Mouse (Mus musculus) hindbrain, embryonic 11.5 days (tissue): ENCODE measurements around the gene Dyrk4. TPM values are rescaled to one million over a fixed set of nuclear protein-coding genes. Genes with fewer than 3 reads are reported as not detected.

Experiments
- ATAC-seq: fragments of 200-750 bp; cut with Nextera tagmentation; 2 replicates; pipeline ENCODE4 v1.8.0; 2017; ENCODE audit warnings: mild to moderate bottlenecking, moderate TSS enrichment, moderate library complexity; ENCODE audit not compliant: low FRiP score
- DNase-seq: peaks from one replicate; pipeline ENCODE4 v3.0.0-alpha.2; 2015; ENCODE audit warnings: low spot score
- H3K27ac ChIP-seq: fragments of 300-500 bp; sonication (generic); 2 replicates; pipeline ENCODE4 v1.5.1; 2014; ENCODE audit warnings: mild to moderate bottlenecking, low read depth, low read length
- H3K27me3 ChIP-seq: fragments of 300-500 bp; sonication (generic); 2 replicates; pipeline ENCODE4 v1.6.1; 2014; ENCODE audit warnings: mild to moderate bottlenecking, low read length, moderate library complexity, mixed read lengths; ENCODE audit not compliant: control insufficient read depth, insufficient read depth
- H3K36me3 ChIP-seq: fragments of 300-500 bp; sonication (generic); 2 replicates; pipeline ENCODE4 v1.6.1; 2014; ENCODE audit warnings: mild to moderate bottlenecking, low read length, moderate library complexity, mixed read lengths; ENCODE audit not compliant: control insufficient read depth, insufficient read depth
- H3K4me1 ChIP-seq: fragments of 300-500 bp; sonication (generic); replicated peaks from 2 replicates; pipeline ENCODE4 v1.6.1; 2014; ENCODE audit warnings: low read length, mixed read lengths; ENCODE audit not compliant: control insufficient read depth, insufficient read depth
- H3K4me2 ChIP-seq: fragments of 300-500 bp; sonication (generic); replicated peaks from 2 replicates; pipeline ENCODE4 v1.6.1; 2014; ENCODE audit warnings: mild to moderate bottlenecking, low read depth, low read length
- H3K4me3 ChIP-seq: fragments of 300-500 bp; sonication (generic); 2 replicates; pipeline ENCODE4 v1.5.1; 2014; ENCODE audit warnings: low read depth, low read length
- H3K9ac ChIP-seq: fragments of 300-500 bp; sonication (generic); 2 replicates; pipeline ENCODE4 v1.6.1; 2014; ENCODE audit warnings: low read depth, low read length
- H3K9me3 ChIP-seq: fragments of 300-500 bp; sonication (generic); 2 replicates; pipeline ENCODE4 v1.6.1; 2016; ENCODE audit warnings: low read length; ENCODE audit not compliant: control insufficient read depth
- WGBS: fragments of 180-500 bp; shearing (Covaris S2); extraction: QIAGEN DNeasy Blood & Tissue Kit; methylation state at CpG from one replicate; pipeline ENCODE4 v1.1.7; 2014; 5-methylcytosine and 5-hydroxymethylcytosine counted together
- polyA plus RNA-seq: library from polyadenylated mRNA; unstranded; fragments of >200 nt; fragmentation: Nextera tagmentation; extraction: Ambion mirVana; gene quantifications from 2 replicates; pipeline ENCODE4 v1.2.1, GENCODE M21; 2014

The Dyrk4 gene
- polyA plus RNA-seq, 1 experiment from 2014 or later = not detected

DNA sequence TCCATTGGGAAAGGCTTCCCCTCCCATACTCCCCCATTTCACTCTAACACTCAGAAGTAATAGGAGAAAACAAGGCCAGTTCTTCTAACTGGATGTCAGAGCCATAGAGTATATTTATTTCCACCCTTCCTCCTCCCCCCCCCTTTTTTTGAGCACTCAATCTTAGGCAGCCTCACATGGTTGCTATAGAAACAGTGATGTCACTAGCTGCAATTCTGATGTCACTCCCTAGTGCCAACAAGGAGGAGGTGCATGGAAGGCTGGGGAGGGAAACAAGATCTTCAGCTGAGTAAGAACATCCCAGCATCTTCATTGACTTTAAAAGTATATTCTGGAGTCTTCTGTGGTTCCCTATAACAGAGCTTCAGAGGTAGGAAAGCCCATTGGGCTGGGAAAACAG is 68.8 kb downstream of the Dyrk4 start, which contains the start of gene Akap3:
TSS of gene Akap3 (plus strand) at position 218 of the 400 bp plus-strand sequence.
- H3K9ac ChIP-seq = no peak within 1 kb of the TSS
- no peaks in the 10 kb centered on the region for H3K27me3 ChIP-seq
- H3K4me1 ChIP-seq = peaks cover 3% of the 10 kb centered on the region
- no peaks in the 10 kb centered on the region for H3K9me3 ChIP-seq
- no peak within 1 kb of the TSS for H3K4me3 ChIP-seq
- H3K36me3 ChIP-seq = no peaks in the 10 kb centered on the region
- no peak for ATAC-seq
- H3K27ac ChIP-seq = no peak within 1 kb of the TSS
- H3K4me2 ChIP-seq = no peak within 1 kb of the TSS
- no peak for DNase-seq

DNA sequence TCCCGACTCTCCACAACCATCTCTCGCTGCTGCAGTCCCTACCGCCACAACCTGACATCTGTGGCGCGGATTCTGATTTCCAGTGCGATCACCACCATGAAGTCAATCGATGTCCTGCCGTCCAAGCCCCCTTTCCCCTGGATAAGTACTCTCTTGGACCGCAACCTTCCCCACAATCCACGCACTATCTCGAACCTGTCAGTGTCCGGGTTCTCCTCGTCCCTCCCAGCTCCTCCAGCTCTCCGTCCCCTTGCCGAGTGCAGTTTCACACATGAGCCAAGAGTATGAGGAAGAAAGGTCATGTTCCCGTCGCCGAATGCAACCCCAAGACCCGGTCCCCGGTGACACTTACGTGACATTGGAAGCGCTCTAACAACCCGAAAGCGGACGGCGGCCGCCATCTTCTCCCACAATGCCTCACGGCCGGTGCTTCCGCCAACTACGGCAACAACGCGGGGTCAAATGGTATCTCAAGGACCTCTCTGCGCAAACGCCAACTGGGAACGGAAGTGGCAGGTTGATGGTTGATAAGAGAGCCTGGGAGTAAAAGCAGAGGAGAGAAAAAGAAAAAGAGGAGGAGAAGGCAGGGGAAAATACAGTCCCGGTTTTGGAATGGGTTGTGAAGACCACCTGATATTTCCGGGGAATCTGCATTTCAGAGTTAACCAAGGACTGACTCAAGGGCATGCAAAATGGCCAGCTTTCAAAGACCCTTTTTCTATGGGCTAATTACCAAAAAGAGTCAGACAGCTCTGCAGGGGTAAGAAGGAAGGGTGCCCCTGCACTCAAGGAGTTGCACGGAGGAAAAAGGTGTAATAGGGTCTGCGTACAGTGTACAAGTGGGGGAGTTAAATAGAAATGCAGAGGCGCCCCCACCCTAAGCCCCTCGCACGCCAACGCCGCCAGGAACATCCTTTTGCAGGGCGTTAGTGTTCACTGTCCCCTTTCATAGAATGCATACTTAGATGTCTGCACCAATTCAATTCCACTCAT is 72.6 kb downstream of the Dyrk4 start, which contains the start of gene Ndufa9:
TSS of gene Ndufa9 (minus strand) at position 425 of the 993 bp plus-strand sequence.
- H3K4me3 ChIP-seq = peak within 1 kb of the TSS; percentile 89
- no peaks in the 10 kb centered on the region for H3K27me3 ChIP-seq
- H3K36me3 ChIP-seq = no peaks in the 10 kb centered on the region
- ATAC-seq (peak; percentile 90), DNase-seq (peak; percentile 95)
- WGBS = 7% methylated on average over 46 of the region's 46 CpGs
- H3K27ac ChIP-seq = no peak within 1 kb of the TSS
- H3K4me2 ChIP-seq = peak within 1 kb of the TSS; percentile 72
- H3K9ac ChIP-seq = peak within 1 kb of the TSS; percentile 91
- H3K9me3 ChIP-seq = no peaks in the 10 kb centered on the region
- H3K4me1 ChIP-seq = peaks cover 3% of the 10 kb centered on the region

DNA sequence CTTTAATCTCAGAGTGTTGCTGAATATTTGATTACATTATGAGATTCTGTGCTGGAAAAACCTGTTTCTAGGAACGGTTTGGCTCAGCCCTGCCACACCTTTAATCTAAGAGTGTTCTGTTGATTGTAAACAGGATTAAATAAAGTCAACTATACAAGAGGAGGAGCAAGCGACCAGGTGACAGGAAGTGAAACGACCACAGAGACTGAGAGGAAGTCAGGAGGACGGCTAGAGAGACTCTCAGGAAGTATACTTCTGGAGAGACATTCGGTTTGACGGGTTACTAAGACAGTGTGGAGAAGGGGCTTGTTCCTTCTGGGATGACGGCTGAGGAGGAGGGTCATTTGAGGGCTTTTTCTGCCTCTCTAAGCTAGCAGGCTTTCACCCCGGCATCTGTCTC is 85.0 kb downstream of the Dyrk4 start:
- peaks cover 9% of the 10 kb centered on the region; the same call in 1 of the 2 replicates for H3K36me3 ChIP-seq
- no peak overlapping the region for H3K27ac ChIP-seq
- ATAC-seq (no peak), DNase-seq (no peak)
- H3K4me2 ChIP-seq = no peak overlapping the region
- 90% methylated on average over 8 of the region's 8 CpGs for WGBS
- H3K27me3 ChIP-seq = no peaks in the 10 kb centered on the region
- no peak overlapping the region for H3K4me3 ChIP-seq
- H3K9ac ChIP-seq = no peak overlapping the region
- no peaks in the 10 kb centered on the region for H3K9me3 ChIP-seq
- H3K4me1 ChIP-seq = no peaks in the 10 kb centered on the region

Other genes starting within 250 kb of the Dyrk4 start
- 5.0 and 6.2 TPM in 2 replicates for gene Kcna6, start 181.2 kb downstream of the Dyrk4 start, polyA plus RNA-seq
- 183 and 200 TPM in 2 replicates for gene Ndufa9, start 72.7 kb downstream of the Dyrk4 start, polyA plus RNA-seq
- 0.09 and 0.13 TPM in 2 replicates for gene Akap3, start 68.7 kb downstream of the Dyrk4 start, polyA plus RNA-seq
- 64.0 and 65.9 TPM in 2 replicates for gene Rad51ap1, start 17.7 kb upstream of the Dyrk4 start, polyA plus RNA-seq
- 19.3 and 25.6 TPM in 2 replicates for gene D6Wsu163e, start 18.1 kb upstream of the Dyrk4 start, polyA plus RNA-seq
- gene Fgf6, start 93.7 kb upstream of the Dyrk4 start, polyA plus RNA-seq = 0.04 and 0.14 TPM in 2 replicates
- gene Fgf23, start 151.1 kb upstream of the Dyrk4 start, polyA plus RNA-seq = 0.08 TPM in 1 of 2 replicates, not detected in the other
- 5.8 and 6.4 TPM in 2 replicates for gene Tigar, start 187.7 kb upstream of the Dyrk4 start, polyA plus RNA-seq
- gene Ccnd2, start 230.4 kb upstream of the Dyrk4 start, polyA plus RNA-seq = 1,153 and 1,300 TPM in 2 replicates